In genomic region chr9:56901187-56901586, GRCm38 (mm10) we compare ENCODE assay signal across 11 mouse cellular contexts. TPM values are rescaled to one million over a fixed set of nuclear protein-coding genes. Genes with fewer than 3 reads are reported as not detected.
DNase-seq lines count a peak whose midpoint lies in the region; ATAC-seq and TF ChIP-seq lines count a peak whose summit lies in the region.
"Had no signal": no experiment of that assay in that cellular context is flagged by ENCODE, and none has a peak within 500 bp of the region (broad histone marks: within the 10 kb centered on the region; RNA-seq: fewer than 3 reads in every experiment).

No protein-coding gene starts in this region.

- H3K27ac ChIP-seq in layer of hippocampus, adult 2 months, result peak overlapping the region; percentile 82
- no peak overlapping the region for H3K27ac ChIP-seq in ES-Bruce4 (ENCODE audit: insufficient read depth, low read length)
- H3K27ac ChIP-seq in embryonic facial prominence, embryonic 12.5 days, result no peak overlapping the region
- no peak overlapping the region for H3K27ac ChIP-seq in liver, embryonic 11.5 days (ENCODE audit: low read depth, low read length)

- 46% methylated on average over 8 of the region's 8 CpGs for WGBS in embryonic facial prominence, embryonic 12.5 days
- WGBS in liver, embryonic 11.5 days, result 77% methylated on average over 8 of the region's 8 CpGs

- H3K36me3 ChIP-seq in ES-Bruce4 (ENCODE audit: control insufficient read depth, insufficient read depth, low read length, poor library complexity, severe bottlenecking), result no peaks in the 10 kb centered on the region
- H3K36me3 ChIP-seq in embryonic facial prominence, embryonic 12.5 days, result no peaks in the 10 kb centered on the region
- H3K36me3 ChIP-seq in myocyte (ENCODE audit: control insufficient read depth, insufficient read depth), result no peaks in the 10 kb centered on the region
- no peaks in the 10 kb centered on the region for H3K36me3 ChIP-seq in liver, embryonic 11.5 days (ENCODE audit: control insufficient read depth, insufficient read depth, low read length)

- no peak overlapping the region for H3K4me3 ChIP-seq in layer of hippocampus, adult 2 months
- H3K4me3 ChIP-seq in ES-Bruce4 (ENCODE audit: low read depth, low read length), result no peak overlapping the region
- no peak overlapping the region for H3K4me3 ChIP-seq in embryonic facial prominence, embryonic 12.5 days
- H3K4me3 ChIP-seq in myocyte, result no peak overlapping the region
- H3K4me3 ChIP-seq in liver, embryonic 11.5 days (ENCODE audit: low read depth, low read length), result no peak overlapping the region
- H3K4me3 ChIP-seq: megakaryocyte, embryonic 14.5 days had no signal

- peak; percentile 48; the same call in 1 of the 2 replicates for ATAC-seq in embryonic facial prominence, embryonic 12.5 days (ENCODE audit: insufficient number of reproducible peaks, insufficient read depth, low FRiP score, low TSS enrichment)
- ATAC-seq in cerebellum, adult (ENCODE audit: insufficient number of reproducible peaks, low FRiP score, low TSS enrichment), result no peak
- no peak for ATAC-seq in liver, embryonic 11.5 days (replicated peaks; ENCODE audit: low FRiP score)

- H3K9me3 ChIP-seq in ES-Bruce4 (replicated peaks; ENCODE audit: control insufficient read depth, insufficient read depth, low read length, poor library complexity, severe bottlenecking), result no peaks in the 10 kb centered on the region
- no peaks in the 10 kb centered on the region for H3K9me3 ChIP-seq in embryonic facial prominence, embryonic 12.5 days
- no peaks in the 10 kb centered on the region for H3K9me3 ChIP-seq in liver, embryonic 11.5 days (ENCODE audit: control insufficient read depth, low read length)
- H3K9me3 ChIP-seq: megakaryocyte, embryonic 14.5 days had no signal

- no peak overlapping the region for H3ac ChIP-seq in myocyte (ENCODE audit: control insufficient read depth, insufficient read length)

- no peaks in the 10 kb centered on the region for H3K79me2 ChIP-seq in myocyte (ENCODE audit: control insufficient read depth, insufficient read depth)

- TF ChIP-seq POLR2A in ES-Bruce4 (IDR thresholded peaks at IDR 0.05; ENCODE audit: insufficient read depth, low read length), result no peak
- TF ChIP-seq POLR2A in myocyte (IDR thresholded peaks at IDR 0.05; ENCODE audit: insufficient read length, low read depth), result no peak

- H3K27me3 ChIP-seq in ES-Bruce4 (ENCODE audit: control insufficient read depth, insufficient read depth, low read length, poor library complexity, severe bottlenecking) (no peaks in the 10 kb centered on the region), myocyte (ENCODE audit: control insufficient read depth, insufficient read depth, insufficient read length) (no peaks in the 10 kb centered on the region)
- H3K27me3 ChIP-seq in embryonic facial prominence, embryonic 12.5 days, result no peaks in the 10 kb centered on the region
- no peaks in the 10 kb centered on the region; the same call in 1 of the 2 replicates for H3K27me3 ChIP-seq in liver, embryonic 11.5 days (replicated peaks; ENCODE audit: control insufficient read depth, insufficient read depth, low read length)

- TF ChIP-seq CTCF in layer of hippocampus, adult 2 months (conservative IDR thresholded peaks at IDR 0.05), result no peak
- TF ChIP-seq CTCF in ES-Bruce4 (IDR thresholded peaks at IDR 0.05; ENCODE audit: low read depth, low read length), result no peak

- TF ChIP-seq EP300 in ES-Bruce4 (IDR thresholded peaks at IDR 0.05; ENCODE audit: insufficient read depth, low read depth, low read length), result peak; percentile 60; the same call in 1 of the 2 replicates

- H3K9ac ChIP-seq in ES-Bruce4 (ENCODE audit: low read depth, poor library complexity, severe bottlenecking), result no peak overlapping the region
- no peak overlapping the region for H3K9ac ChIP-seq in embryonic facial prominence, embryonic 12.5 days
- H3K9ac ChIP-seq in liver, embryonic 11.5 days (ENCODE audit: low read depth, low read length), result no peak overlapping the region

- no peaks in the 10 kb centered on the region for H3K4me1 ChIP-seq in ES-Bruce4 (ENCODE audit: control insufficient read depth, insufficient read depth, low read length)
- H3K4me1 ChIP-seq in embryonic facial prominence, embryonic 12.5 days, result peaks cover 9% of the 10 kb centered on the region
- H3K4me1 ChIP-seq in liver, embryonic 11.5 days (replicated peaks; ENCODE audit: control insufficient read depth, insufficient read depth, low read length), result no peaks in the 10 kb centered on the region

- H3K4me2 ChIP-seq in embryonic facial prominence, embryonic 12.5 days (replicated peaks), result no peak overlapping the region
- H3K4me2 ChIP-seq in myocyte (ENCODE audit: low read depth), result no peak overlapping the region
- no peak overlapping the region for H3K4me2 ChIP-seq in liver, embryonic 11.5 days

- no peak for DNase-seq in layer of hippocampus, adult 2 months (ENCODE audit: low spot score in 2 of 2)
- DNase-seq in layer of hippocampus, postnatal 14 days (ENCODE audit: low spot score in 2 of 2), result no peak
- no peak for DNase-seq in testis, postnatal 14 days (ENCODE audit: low spot score)
- DNase-seq in liver, embryonic 11.5 days (ENCODE audit: low spot score), result no peak
- DNase-seq: cerebellum, adult 8-10 months had no signal

TF ChIP-seq in myocyte, 11 proteins besides CTCF, POLR2A, EP300 and RAD21:
- no peak for TF ChIP-seq E2F4 (IDR thresholded peaks at IDR 0.05; ENCODE audit: insufficient read depth)
- TF ChIP-seq POLR2AphosphoS2 (IDR thresholded peaks at IDR 0.05; ENCODE audit: insufficient read length, low read depth), result peak; percentile 92
- no peak for TF ChIP-seq TCF3 (IDR thresholded peaks at IDR 0.05; ENCODE audit: insufficient read length, low read depth)
- TF ChIP-seq SRF (IDR thresholded peaks at IDR 0.05; ENCODE audit: control insufficient read depth, insufficient read length, low read depth), result no peak
- TF ChIP-seq REST (IDR thresholded peaks at IDR 0.05; ENCODE audit: insufficient read depth, insufficient read length), result no peak
- TF ChIP-seq MAX (IDR thresholded peaks at IDR 0.05; ENCODE audit: low read depth), result no peak
- TF ChIP-seq USF1 (IDR thresholded peaks at IDR 0.05; ENCODE audit: low read depth), result no peak
- peak in 1 of 3 experiments; percentile 27 for TF ChIP-seq MYOD1 (IDR thresholded peaks at IDR 0.05; ENCODE audit: control insufficient read depth in 1 of 3, insufficient read length in 2 of 3, low read depth in 2 of 3)

RNA-seq across cellular contexts. Expression of gene Snx33, which starts 27.0 kb away (rescaled TPM):
- 1 to 10 TPM; 7.2 to 8.9 TPM for total RNA-seq in layer of hippocampus, adult 2 months (2021)
- 1 to 10 TPM; 6.3 to 7.0 TPM for total RNA-seq in layer of hippocampus, postnatal 14 days (2021)
- 4.2 and 4.5 TPM in 2 replicates for polyA plus RNA-seq in ES-Bruce4 (2011; ENCODE audit: insufficient read depth, insufficient read length, low read depth, missing spikeins)
- 13.8 and 14.4 TPM in 2 replicates for polyA plus RNA-seq in embryonic facial prominence, embryonic 12.5 days (2016; fragmentation: Nextera tagmentation; extraction: Ambion mirVana)
- polyA plus RNA-seq in myocyte (2012; fragmentation: generic; extraction: Trizol), result 9.4 TPM
- polyA plus RNA-seq in liver, embryonic 11.5 days (2014; fragmentation: Nextera tagmentation; extraction: Ambion mirVana), result 3.8 and 3.9 TPM in 2 replicates

RNA-seq across cellular contexts. Expression of gene Imp3, which starts 36.1 kb away (rescaled TPM):
- total RNA-seq in layer of hippocampus, adult 2 months (2021), result 10 to 100 TPM; 54.9 to 56.8 TPM
- total RNA-seq in layer of hippocampus, postnatal 14 days (2021), result 10 to 100 TPM; 52.4 to 53.2 TPM
- polyA plus RNA-seq in ES-Bruce4 (2011; ENCODE audit: insufficient read depth, insufficient read length, low read depth, missing spikeins) (89.9 and 101 TPM in 2 replicates), myocyte (2012; fragmentation: generic; extraction: Trizol) (142 TPM)
- 74.3 and 76.9 TPM in 2 replicates for polyA plus RNA-seq in embryonic facial prominence, embryonic 12.5 days (2016; fragmentation: Nextera tagmentation; extraction: Ambion mirVana)
- polyA plus RNA-seq in liver, embryonic 11.5 days (2014; fragmentation: Nextera tagmentation; extraction: Ambion mirVana), result 105 and 110 TPM in 2 replicates

RNA-seq across cellular contexts. Expression of gene Cspg4, which starts 36.4 kb away (rescaled TPM):
- 10 to 100 TPM; 17.4 to 18.4 TPM for total RNA-seq in layer of hippocampus, adult 2 months (2021)
- total RNA-seq in layer of hippocampus, postnatal 14 days (2021), result 10 to 100 TPM; 33.0 to 36.4 TPM
- polyA plus RNA-seq in ES-Bruce4 (2011; ENCODE audit: insufficient read depth, insufficient read length, low read depth, missing spikeins) (0.48 and 0.53 TPM in 2 replicates), myocyte (2012; fragmentation: generic; extraction: Trizol) (58.3 TPM)
- 9.1 and 10.8 TPM in 2 replicates for polyA plus RNA-seq in embryonic facial prominence, embryonic 12.5 days (2016; fragmentation: Nextera tagmentation; extraction: Ambion mirVana)
- polyA plus RNA-seq in liver, embryonic 11.5 days (2014; fragmentation: Nextera tagmentation; extraction: Ambion mirVana), result 1.1 and 1.3 TPM in 2 replicates

RNA-seq across cellular contexts. Expression of gene Odf3l1, which starts 36.7 kb away (rescaled TPM):
- not detected for total RNA-seq in layer of hippocampus, adult 2 months (2021)
- not detected for total RNA-seq in layer of hippocampus, postnatal 14 days (2021)
- polyA plus RNA-seq in ES-Bruce4 (2011; ENCODE audit: insufficient read depth, insufficient read length, low read depth, missing spikeins) (not detected in 2 replicates), myocyte (2012; fragmentation: generic; extraction: Trizol) (0.85 TPM)
- polyA plus RNA-seq in embryonic facial prominence, embryonic 12.5 days (2016; fragmentation: Nextera tagmentation; extraction: Ambion mirVana), result 0.40 and 0.56 TPM in 2 replicates
- 0.17 TPM in 1 of 2 replicates, not detected in the other for polyA plus RNA-seq in liver, embryonic 11.5 days (2014; fragmentation: Nextera tagmentation; extraction: Ambion mirVana)
- polyA plus RNA-seq: forebrain, embryonic 11.5 days had no signal

RNA-seq across cellular contexts. Expression of gene Snupn, which starts 49.5 kb away (rescaled TPM):
- total RNA-seq in layer of hippocampus, adult 2 months (2021), result 10 to 100 TPM; 15.2 to 19.1 TPM
- 10 to 100 TPM; 16.7 to 18.1 TPM for total RNA-seq in layer of hippocampus, postnatal 14 days (2021)
- polyA plus RNA-seq in ES-Bruce4 (2011; ENCODE audit: insufficient read depth, insufficient read length, low read depth, missing spikeins) (18.1 and 18.5 TPM in 2 replicates), myocyte (2012; fragmentation: generic; extraction: Trizol) (12.8 TPM)
- polyA plus RNA-seq in embryonic facial prominence, embryonic 12.5 days (2016; fragmentation: Nextera tagmentation; extraction: Ambion mirVana), result 27.3 and 29.1 TPM in 2 replicates
- polyA plus RNA-seq in liver, embryonic 11.5 days (2014; fragmentation: Nextera tagmentation; extraction: Ambion mirVana), result 21.7 and 22.6 TPM in 2 replicates
